Mouse (Mus musculus): ENCODE measurements at regions not wholly inside any gene's neighbourhood (a gene's known extent, or its start where the extent isn't known, plus 50 kb on each side); places are given as distances from the start of the nearest gene placed in this dataset.

DNA sequence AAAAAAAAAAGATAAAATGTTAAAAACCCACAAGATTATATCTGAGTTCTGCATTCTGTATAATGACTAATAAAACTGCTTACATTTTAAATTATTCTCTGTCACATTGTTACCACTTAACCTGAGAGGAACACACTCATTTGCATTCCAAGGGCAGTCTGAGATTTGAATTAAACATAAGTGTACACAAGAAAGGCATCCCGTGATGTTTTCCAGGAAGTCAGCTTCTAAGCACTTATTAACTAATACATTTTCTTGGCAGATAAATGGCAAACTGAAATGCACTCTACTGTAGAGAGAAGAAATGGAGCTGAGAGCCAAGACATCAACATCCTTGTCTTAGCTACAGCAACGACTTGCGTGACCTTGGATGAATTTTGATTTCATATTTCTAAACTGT lies 516.5 kb downstream of the Cdh9 start:
- no peak for TF ChIP-seq POLR2A (IDR thresholded peaks at IDR 0.05; ENCODE audit: insufficient read depth, low read length)
- no peak for TF ChIP-seq CTCF (IDR thresholded peaks at IDR 0.05; ENCODE audit: low read depth, low read length)
- no peak for TF ChIP-seq EP300 (IDR thresholded peaks at IDR 0.05; ENCODE audit: insufficient read depth, low read depth, low read length)
